Mouse (Mus musculus): ENCODE measurements around the gene Nudc.

GRCm38 (mm10) chr4:133496738-133497445 lies 48.9 kb downstream of the Nudc start:
- TF ChIP-seq POLR2AphosphoS2 (IDR thresholded peaks at IDR 0.05; ENCODE audit: insufficient read length, low read depth) = no peak
- TF ChIP-seq CEBPB (IDR thresholded peaks at IDR 0.05; ENCODE audit: insufficient read depth, poor library complexity, severe bottlenecking) = no peak
- no peak for TF ChIP-seq POLR2A (IDR thresholded peaks at IDR 0.05; ENCODE audit: insufficient read length, low read depth)
- no peak for TF ChIP-seq USF1 (IDR thresholded peaks at IDR 0.05; ENCODE audit: low read depth)
- TF ChIP-seq MAX (IDR thresholded peaks at IDR 0.05; ENCODE audit: low read depth) = no peak
- TF ChIP-seq MYOG (IDR thresholded peaks at IDR 0.05; ENCODE audit: control insufficient read depth in 1 of 3, insufficient read depth in 1 of 3, insufficient read length in 2 of 3, low read depth in 2 of 3) = no peak

All from myocyte (in vitro differentiated cells).